Mouse (Mus musculus) layer of hippocampus, adult 9-10 months (tissue): ENCODE data around the gene Cdk19.

Experiments
- DNase-seq: peaks from one replicate; pipeline ENCODE4 v3.0.0; 2022; ENCODE audit warnings: low spot score

The Cdk19 gene

DNA sequence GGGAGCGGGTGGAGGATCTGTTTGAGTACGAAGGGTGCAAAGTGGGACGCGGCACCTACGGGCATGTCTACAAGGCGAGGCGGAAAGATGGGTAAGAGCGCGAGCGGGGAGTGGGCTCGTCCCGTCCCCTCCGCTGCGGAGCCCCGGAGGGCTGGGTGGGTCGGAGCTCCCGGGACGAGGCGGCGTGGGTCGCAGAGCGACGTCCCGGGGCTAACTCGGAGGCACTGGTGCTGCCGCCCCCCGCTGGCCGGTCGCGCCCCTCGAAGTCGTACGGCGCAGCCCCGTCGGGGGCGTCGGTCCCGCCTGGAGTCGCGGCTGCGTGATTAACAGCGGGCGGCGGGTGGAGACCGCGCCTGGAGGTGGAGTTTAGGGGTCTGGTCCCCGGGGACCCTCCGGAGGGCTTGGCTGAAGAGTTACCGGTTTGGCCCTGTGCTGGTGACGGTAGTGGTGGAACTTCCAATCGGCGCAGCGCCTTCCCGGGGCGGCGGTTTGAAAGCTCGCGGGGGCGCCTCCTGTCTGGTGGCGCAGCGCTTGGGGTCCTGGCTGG is 10.3 kb downstream of the Cdk19 start:
- DNase-seq: no peak

GRCm38 (mm10) chr10:40350245-40350932 is 11.0 kb downstream of the Cdk19 start:
- no peak for DNase-seq

GRCm38 (mm10) chr10:40351156-40351555 is 11.8 kb downstream of the Cdk19 start:
- DNase-seq: no peak

DNA sequence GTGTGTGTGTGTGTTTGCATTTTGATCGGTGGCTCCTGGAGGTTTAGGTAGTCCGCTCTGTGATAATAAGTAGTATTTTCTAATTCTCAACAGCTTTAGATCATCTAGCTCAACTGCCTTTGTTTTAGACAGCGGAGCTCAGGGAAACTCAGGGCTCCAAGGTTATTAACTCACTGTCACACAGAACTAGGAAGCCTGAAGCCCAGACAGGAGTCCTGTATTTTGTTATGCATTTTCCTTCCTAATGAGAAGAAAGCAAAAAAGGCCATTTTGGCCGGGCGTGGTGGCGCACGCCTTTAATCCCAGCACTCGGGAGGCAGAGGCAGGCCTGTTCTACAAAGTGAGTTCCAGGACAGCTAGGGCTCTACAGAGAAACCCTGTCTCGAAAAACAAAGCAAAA is 14.7 kb downstream of the Cdk19 start:
- no peak for DNase-seq

DNA sequence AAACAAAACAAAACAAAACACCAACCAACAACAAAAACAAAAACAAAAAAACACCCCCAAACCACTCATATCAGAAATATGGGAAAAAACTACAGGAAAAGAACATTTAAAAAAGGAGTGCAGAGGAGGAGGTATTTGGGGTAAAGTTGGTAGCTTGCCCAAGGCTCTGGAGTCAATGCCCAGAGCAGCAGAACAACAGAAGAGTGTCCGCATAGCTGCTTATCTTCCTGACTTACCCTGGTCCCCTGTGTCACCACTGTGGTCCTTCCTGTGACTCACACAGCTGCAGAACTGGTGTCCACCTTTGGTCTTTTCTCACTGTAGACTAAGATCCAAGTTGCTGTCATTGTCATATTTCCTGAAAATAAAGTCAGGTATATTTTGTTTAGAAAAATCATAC is 15.2 kb downstream of the Cdk19 start:
- DNase-seq: no peak

GRCm38 (mm10) chr10:40358166-40358565 is 18.8 kb downstream of the Cdk19 start:
- no peak for DNase-seq

DNA sequence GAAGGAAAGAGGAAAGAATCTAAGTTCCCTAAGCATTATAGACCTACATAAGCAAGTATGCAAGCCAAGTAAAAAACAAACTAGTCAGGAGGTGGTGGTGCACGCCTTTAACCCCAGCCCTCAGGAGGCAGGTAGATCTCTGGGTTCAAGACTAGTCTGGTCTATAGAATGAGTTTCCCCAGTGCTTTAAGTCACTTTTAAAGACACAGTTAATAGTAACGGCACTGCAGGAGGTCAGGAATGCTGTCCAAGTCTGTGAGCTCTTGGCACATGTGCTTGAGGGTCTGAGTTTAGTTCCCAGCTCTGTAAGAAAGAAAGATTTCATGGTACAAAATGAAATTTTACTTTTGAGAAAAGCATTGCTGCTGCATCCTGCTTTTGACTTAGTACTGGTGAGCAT is 19.8 kb downstream of the Cdk19 start:
- DNase-seq: no peak

DNA sequence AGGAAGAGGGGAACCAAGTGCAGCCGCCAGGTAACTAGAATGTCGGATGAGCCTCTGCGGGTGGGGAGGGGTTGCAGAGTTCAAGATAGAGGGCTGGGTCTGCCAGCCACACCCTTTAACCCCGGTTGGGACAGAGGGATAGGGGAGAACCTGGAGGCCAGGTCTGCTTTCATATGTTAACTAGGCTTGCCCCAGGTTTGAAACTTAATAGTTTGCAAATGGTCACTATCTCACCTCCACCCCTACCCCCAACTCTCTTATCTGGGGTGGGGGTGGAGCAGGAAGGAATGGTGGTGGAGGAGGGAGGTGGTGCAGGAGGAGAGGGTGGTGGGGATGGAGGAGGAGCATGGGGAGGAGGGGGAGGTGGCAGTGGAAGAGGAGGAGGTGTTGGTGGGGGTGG is 23.6 kb downstream of the Cdk19 start:
- DNase-seq: no peak

DNA sequence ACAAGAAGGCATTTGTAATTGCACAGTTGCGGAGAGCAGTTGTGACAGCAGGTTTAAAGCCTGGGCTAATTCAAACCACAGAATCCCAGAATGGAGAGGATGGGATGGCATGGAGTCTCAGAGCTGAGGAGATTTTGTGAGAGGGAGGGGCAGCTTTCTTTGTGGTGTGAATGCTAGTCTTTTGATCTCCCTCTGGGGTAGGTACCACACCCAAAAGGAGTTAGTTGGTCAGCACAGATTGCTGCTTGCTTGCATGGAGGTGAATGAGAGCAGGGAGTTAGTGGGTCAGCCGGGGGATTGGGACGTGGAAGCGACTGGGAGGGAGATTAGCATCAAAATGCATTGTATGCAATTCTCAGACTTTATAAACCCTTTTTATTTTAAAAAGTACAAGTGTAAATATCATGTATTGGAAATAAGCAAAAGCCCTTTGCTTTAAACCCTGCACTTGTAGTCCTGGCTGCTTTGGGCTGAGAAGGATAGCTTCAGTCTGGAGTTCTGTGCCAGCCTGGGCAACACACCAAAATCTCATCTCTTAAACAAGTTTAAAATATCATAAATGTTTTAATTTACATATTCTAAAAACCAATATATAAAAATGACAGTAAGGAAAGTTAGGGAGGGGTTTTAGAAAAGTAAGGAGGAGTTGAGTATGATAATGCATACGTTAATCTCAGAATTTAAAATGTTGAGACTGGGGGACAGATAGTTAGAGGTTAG is 25.4 kb downstream of the Cdk19 start:
- no peak for DNase-seq

GRCm38 (mm10) chr10:40365991-40366390 is 26.6 kb downstream of the Cdk19 start:
- DNase-seq: no peak

DNA sequence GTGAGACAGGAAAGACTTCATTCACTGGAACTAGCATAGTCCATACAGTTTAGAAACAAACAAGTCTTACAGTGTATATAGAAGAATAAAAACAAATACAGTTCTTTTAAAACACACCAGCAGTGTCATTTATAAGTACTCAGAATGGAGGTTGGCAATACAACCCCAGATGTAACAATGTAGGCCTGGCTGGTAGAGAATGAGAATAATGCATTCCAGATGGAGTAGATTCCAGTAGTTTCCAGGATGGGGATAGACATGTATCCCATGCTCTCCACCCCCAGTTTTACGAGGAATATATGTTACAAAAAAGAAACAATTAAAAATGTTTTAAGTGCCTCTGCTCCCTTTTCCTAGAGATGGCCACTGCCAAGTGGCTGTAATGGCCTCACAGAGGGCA is 29.2 kb downstream of the Cdk19 start:
- no peak for DNase-seq

GRCm38 (mm10) chr10:40370156-40370555 is 30.8 kb downstream of the Cdk19 start:
- no peak for DNase-seq

GRCm38 (mm10) chr10:40371184-40371913 is 32.0 kb downstream of the Cdk19 start:
- no peak for DNase-seq

DNA sequence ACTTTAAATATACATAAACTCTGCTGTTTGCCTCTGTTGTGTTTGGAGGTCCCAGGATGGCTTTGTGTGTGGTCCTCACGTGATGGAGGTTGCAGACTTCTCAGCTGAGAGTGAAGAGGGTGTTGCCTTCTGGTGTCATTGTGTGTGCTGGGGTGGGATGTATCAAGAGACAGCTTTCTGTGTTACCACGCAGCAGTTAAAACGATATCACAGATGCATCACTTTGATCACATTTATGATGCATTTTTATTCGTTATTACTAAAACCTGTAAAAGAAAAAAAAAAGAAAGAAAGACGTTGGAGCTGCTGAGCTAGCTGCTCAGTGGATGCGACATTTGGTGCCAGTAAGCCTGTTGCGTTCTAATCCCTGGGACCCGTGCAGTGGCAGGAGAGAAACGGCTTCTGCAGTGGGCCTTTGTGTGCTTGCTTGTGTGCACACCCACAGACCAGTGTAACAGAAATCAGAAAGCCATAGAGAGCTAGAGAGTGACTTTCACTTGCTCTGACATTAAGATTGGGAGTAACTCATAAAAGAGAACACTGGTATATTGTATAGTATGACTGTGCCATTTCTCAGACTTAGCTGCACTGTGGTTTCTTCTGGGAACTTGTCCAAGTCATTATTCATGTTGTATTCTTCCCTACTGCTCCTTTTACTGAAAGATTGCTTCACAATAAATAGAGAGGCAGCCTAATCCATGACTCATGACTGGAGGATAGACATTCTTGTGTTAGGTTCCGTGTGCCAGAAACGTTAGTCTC is 32.7 kb downstream of the Cdk19 start:
- peak; percentile 53 for DNase-seq

- DNase-seq: no peak
Observed at GRCm38 (mm10) chr10:40373749-40374148, 34.4 kb downstream of the Cdk19 start.

DNA sequence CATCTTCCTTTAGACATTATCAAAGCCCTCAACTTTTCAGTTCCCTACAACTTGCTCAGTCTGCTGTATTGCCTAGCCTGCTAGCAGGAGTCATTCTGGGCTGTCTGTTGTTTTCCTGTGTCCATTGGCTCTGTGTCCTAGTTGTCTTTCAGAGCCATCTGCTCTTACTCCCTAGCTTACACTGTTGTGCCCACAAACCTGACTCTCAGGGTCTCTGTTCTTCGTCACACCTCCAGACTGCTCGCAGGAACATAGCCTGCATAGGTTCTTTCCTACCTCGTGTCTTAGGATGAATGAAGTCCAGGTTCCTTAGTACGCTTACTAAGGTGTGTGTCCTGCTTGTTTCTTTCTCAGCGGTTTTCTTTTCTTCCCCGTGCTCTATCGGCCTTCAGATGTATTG is 35.5 kb downstream of the Cdk19 start:
- DNase-seq: no peak

- peak; percentile 36 for DNase-seq
Observed at GRCm38 (mm10) chr10:40376286-40376685, 36.9 kb downstream of the Cdk19 start.

DNA sequence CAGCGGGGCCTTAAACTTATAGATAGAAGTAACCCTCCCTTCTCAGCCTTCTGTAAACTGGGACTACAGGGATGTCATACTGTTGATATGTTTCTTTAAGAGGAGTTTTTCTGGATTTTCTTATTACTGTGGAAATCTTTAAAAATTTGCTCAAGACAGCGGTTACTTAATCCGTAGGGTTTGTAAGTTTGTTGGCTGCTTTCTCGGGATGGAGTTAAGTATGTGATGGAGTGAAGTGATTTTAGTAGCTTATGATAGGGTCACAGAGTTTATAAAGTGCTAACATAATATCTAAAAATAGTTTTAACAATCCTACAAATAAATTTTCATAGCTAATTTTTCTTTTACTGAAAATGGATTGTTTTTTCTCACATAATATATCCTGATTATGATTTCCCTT is 38.9 kb downstream of the Cdk19 start:
- no peak for DNase-seq

- DNase-seq: no peak
Observed at GRCm38 (mm10) chr10:40379682-40380081, 40.3 kb downstream of the Cdk19 start.

DNA sequence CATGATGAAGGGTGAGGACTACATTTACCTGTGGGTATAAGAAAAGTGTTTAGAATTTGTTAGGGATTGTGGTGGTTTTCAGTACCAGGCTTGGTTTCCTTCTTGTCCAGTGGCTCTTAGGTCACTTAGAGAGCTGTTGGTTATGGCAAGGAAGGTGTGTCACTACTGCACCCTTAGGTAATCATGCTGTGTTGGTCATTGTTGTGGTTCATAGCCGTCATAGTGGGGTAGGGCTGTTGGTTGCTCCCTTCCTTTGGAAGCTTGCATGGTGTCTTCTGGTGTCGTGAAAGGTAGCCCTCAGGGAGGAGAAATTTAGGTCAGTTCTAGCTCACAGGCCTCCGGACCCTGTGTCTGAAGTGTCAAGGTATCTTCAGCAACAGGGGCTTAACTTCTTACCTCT is 46.0 kb downstream of the Cdk19 start:
- no peak for DNase-seq

DNA sequence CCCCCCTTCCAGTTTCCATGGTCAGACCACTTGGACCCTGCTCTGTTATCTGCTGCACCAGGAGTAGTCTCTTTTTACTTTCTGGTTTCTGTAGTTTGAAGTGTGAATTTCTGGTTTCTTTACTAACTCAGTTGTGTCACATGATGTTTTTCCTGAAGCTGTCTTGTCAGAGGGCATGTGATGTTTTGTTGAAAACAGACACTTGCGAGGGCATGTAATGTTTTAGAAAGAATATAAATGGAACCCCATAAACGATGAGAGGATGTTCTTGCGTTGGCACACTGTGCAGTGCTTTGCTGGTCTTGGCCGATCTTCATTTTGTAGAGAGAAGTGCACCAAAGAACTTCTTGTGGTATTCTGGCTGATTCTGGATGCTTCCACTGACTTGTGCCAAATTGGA is 46.8 kb downstream of the Cdk19 start:
- no peak for DNase-seq
